In genomic region chr2:174463789-174464523, GRCm38 (mm10) we compare ENCODE assay signal across 8 mouse cellular contexts. TPM values are rescaled to one million over a fixed set of nuclear protein-coding genes. Genes with fewer than 3 reads are reported as not detected.
DNase-seq lines count a peak whose midpoint lies in the region; ATAC-seq lines count a peak whose summit lies in the region.

TSS of gene Atp5e (minus strand) at chr2:174464105.

- H3K9me3 ChIP-seq in hindbrain, embryonic 16.5 days (ENCODE audit: control insufficient read depth, low read length), result no peaks in the 10 kb centered on the region

- no peaks in the 10 kb centered on the region for H3K27me3 ChIP-seq in hindbrain, embryonic 16.5 days (replicated peaks; ENCODE audit: control insufficient read depth, insufficient read depth, low read length)

- peak within 1 kb of the TSS; percentile 85 for H3K9ac ChIP-seq in hindbrain, embryonic 16.5 days (ENCODE audit: low read depth, low read length)

- peak within 1 kb of the TSS; percentile 70 for H3K4me3 ChIP-seq in hindbrain, embryonic 16.5 days (ENCODE audit: low read length)
- H3K4me3 ChIP-seq in macrophage (ENCODE audit: inconsistent target), result peak within 1 kb of the TSS; percentile 61

- peak within 1 kb of the TSS; percentile 69 for H3K27ac ChIP-seq in hindbrain, embryonic 16.5 days (ENCODE audit: low read depth, low read length)
- peak within 1 kb of the TSS; percentile 51 for H3K27ac ChIP-seq in macrophage

- WGBS in hindbrain, embryonic 16.5 days, result 2% methylated on average over 48 of the region's 48 CpGs
- 2% methylated on average over 47 of the region's 48 CpGs for WGBS in macrophage (ENCODE audit: missing documents)

- peaks cover 7% of the 10 kb centered on the region for H3K4me1 ChIP-seq in hindbrain, embryonic 16.5 days (ENCODE audit: control insufficient read depth, insufficient read depth, low read depth, low read length)

- H3K4me2 ChIP-seq in hindbrain, embryonic 16.5 days (ENCODE audit: low read length), result peak within 1 kb of the TSS; percentile 96

- peak; percentile 83 for DNase-seq in T-cell, adult 2 months (ENCODE audit: low spot score)
- peak; percentile 97 to 98 for DNase-seq in cerebellum, postnatal 36 days
- peak; percentile 97 for DNase-seq in gastrocnemius, adult 18-20 months (ENCODE audit: low spot score)
- DNase-seq in left cerebral cortex, adult 18-20 months (ENCODE audit: low spot score in 2 of 2), result peak; percentile 96 to 97
- peak; percentile 99 for DNase-seq in right cerebral cortex, adult 18-20 months
- DNase-seq in urinary bladder, postnatal 10 days (ENCODE audit: low spot score), result peak; percentile 82

- ATAC-seq in hindbrain, embryonic 16.5 days, result peak; percentile 100

- peaks cover 21% of the 10 kb centered on the region for H3K36me3 ChIP-seq in hindbrain, embryonic 16.5 days (ENCODE audit: control insufficient read depth, insufficient read depth, low read length)
- peaks cover 38% of the 10 kb centered on the region for H3K36me3 ChIP-seq in macrophage (ENCODE audit: inconsistent target)

- H3K79me2 ChIP-seq in macrophage (ENCODE audit: inconsistent target), result peaks cover 42% of the 10 kb centered on the region

RNA-seq across cellular contexts. Expression of gene Atp5e, which starts in this region (rescaled TPM):
- total RNA-seq in gastrocnemius, adult 18-20 months (2021), result 1,000 to 10,000 TPM; 1,038 to 1,073 TPM
- polyA plus RNA-seq in hindbrain, embryonic 16.5 days (2015; fragmentation: Nextera tagmentation; extraction: Ambion mirVana), result 664 and 740 TPM in 2 replicates
- total RNA-seq in left cerebral cortex, adult 18-20 months (2021), result 100 to 1,000 TPM; 311 to 338 TPM
- total RNA-seq in macrophage (2018; cell fraction: chromatin; rRNA removed), result 10 to 100 TPM in 17 of 26 experiments, 1 to 10 TPM in 9; 3.3 to 67.2 (median 12.4) TPM
- 100 to 1,000 TPM; 291 to 451 (median 384) TPM for total RNA-seq in macrophage (2018; cell fraction: cytosol; rRNA removed)
- total RNA-seq in macrophage (2018; cell fraction: nucleus; rRNA removed), result 100 to 1,000 TPM in 1 of 26 experiments, 10 to 100 TPM in 25; 19.0 to 103 (median 51.4) TPM
- polyA plus RNA-seq in macrophage (2018), result 62.0 to 577 TPM (median 488 TPM) in 3 replicates

Comparison
In these comparisons a context has a peak if more than half of its experiments do, and no peak if none do; other contexts are left out.
1. Peak in every context shown above with its lines: DNase-seq, ATAC-seq, H3K4me3 ChIP-seq and H3K27ac ChIP-seq.